Mouse (Mus musculus): ENCODE measurements around the gene Fam163a.
A peak's percentile ranks its signal among the peaks of the same experiment; 100 is the strongest.

Fam163a gene

GRCm38 (mm10) chr1:156197588-156197987 lies 7.2 kb downstream of the Fam163a start:
- DNase-seq = no peak

- DNase-seq = no peak
Measured at GRCm38 (mm10) chr1:156193292-156193691, 11.5 kb downstream of the Fam163a start.

GRCm38 (mm10) chr1:156192853-156193252 lies 12.0 kb downstream of the Fam163a start:
- no peak for DNase-seq

GRCm38 (mm10) chr1:156186646-156187045 lies 18.2 kb downstream of the Fam163a start:
- peak; percentile 23 for DNase-seq

GRCm38 (mm10) chr1:156184158-156184571 lies 20.7 kb downstream of the Fam163a start:
- no peak for DNase-seq

- no peak for DNase-seq
Measured at GRCm38 (mm10) chr1:156183176-156183958, 21.5 kb downstream of the Fam163a start.

- DNase-seq = peak; percentile 25
Measured at GRCm38 (mm10) chr1:156179875-156180274, 25.0 kb downstream of the Fam163a start.

GRCm38 (mm10) chr1:156168737-156169136 lies 36.1 kb downstream of the Fam163a start:
- no peak for DNase-seq

GRCm38 (mm10) chr1:156116770-156117169 lies 88.1 kb downstream of the Fam163a start:
- no peak for DNase-seq

- DNase-seq = no peak
Measured at GRCm38 (mm10) chr1:156113884-156114499, 90.8 kb downstream of the Fam163a start.

- no peak for DNase-seq
Measured at GRCm38 (mm10) chr1:156112142-156112541, 92.7 kb downstream of the Fam163a start.

GRCm38 (mm10) chr1:156111728-156112127 lies 93.1 kb downstream of the Fam163a start:
- DNase-seq = no peak

- no peak for DNase-seq
Measured at GRCm38 (mm10) chr1:156111090-156111489, 93.7 kb downstream of the Fam163a start.

GRCm38 (mm10) chr1:156108400-156108799 lies 96.4 kb downstream of the Fam163a start:
- DNase-seq = no peak

GRCm38 (mm10) chr1:156107424-156107823 lies 97.4 kb downstream of the Fam163a start:
- DNase-seq = no peak

- no peak for DNase-seq
Measured at GRCm38 (mm10) chr1:156105381-156105780, 99.4 kb downstream of the Fam163a start.

- no peak for DNase-seq
Measured at GRCm38 (mm10) chr1:156103763-156104162, 101.1 kb downstream of the Fam163a start.

GRCm38 (mm10) chr1:156091811-156092210 lies 113.0 kb downstream of the Fam163a start:
- no peak for DNase-seq

- DNase-seq = no peak
Measured at GRCm38 (mm10) chr1:156090042-156090441, 114.8 kb downstream of the Fam163a start.

GRCm38 (mm10) chr1:156089561-156089960 lies 115.3 kb downstream of the Fam163a start:
- no peak for DNase-seq

- no peak for DNase-seq
Measured at GRCm38 (mm10) chr1:156087586-156087985, 117.2 kb downstream of the Fam163a start.

- peak; percentile 16 for DNase-seq
Measured at GRCm38 (mm10) chr1:156085770-156086169, 119.1 kb downstream of the Fam163a start.

GRCm38 (mm10) chr1:156084603-156085002 lies 120.2 kb downstream of the Fam163a start:
- no peak for DNase-seq

GRCm38 (mm10) chr1:156077655-156078054 lies 127.2 kb downstream of the Fam163a start:
- no peak for DNase-seq

Data from right cerebral cortex, postnatal 25 days (tissue).